Mouse (Mus musculus): ENCODE measurements around the gene Cul9. TPM values are rescaled to one million over a fixed set of nuclear protein-coding genes. Genes with fewer than 3 reads are reported as not detected.
"Not testable (repeated sequence)": the region's sequence is repeated elsewhere in the genome, so short reads cannot be mapped to it uniquely, and the experiment has no call there.

The Cul9 gene
- polyA plus RNA-seq, 1 experiment from 2014 or later, result 3.2 TPM

GRCm38 (mm10) chr17:46496623-46497434 lies 49.4 kb downstream of the Cul9 start, which contains the start of gene Dnph1:
TSS of gene Dnph1 (plus strand) at chr17:46496711.
- Histone ChIP-seq H3K36me3 (no peaks in the 10 kb centered on the region), H3K9me3 (no peaks in the 10 kb centered on the region), H3K4me2 (peak within 1 kb of the TSS; percentile 86), H3K4me1 (peaks cover 8% of the 10 kb centered on the region; the same call in 1 of the 2 replicates), H3K27ac (no peak within 1 kb of the TSS), H3K9ac (peak within 1 kb of the TSS; percentile 54), H3K4me3 (replicated peaks) (peak within 1 kb of the TSS; percentile 59), H3K27me3 (replicated peaks) (no peaks in the 10 kb centered on the region)
- under 1% methylated on average over 44 of the region's 44 CpGs for WGBS
- ATAC-seq (ENCODE audit: insufficient read depth, low FRiP score, low read depth), result peak; percentile 95

- H3K27ac ChIP-seq; H3K9me3 ChIP-seq; H3K36me3 ChIP-seq; H3K4me1 ChIP-seq; H3K27me3 ChIP-seq (replicated peaks); ATAC-seq (ENCODE audit: insufficient read depth, low FRiP score, low read depth); H3K4me3 ChIP-seq (replicated peaks); H3K9ac ChIP-seq: not testable (repeated sequence)
- peak overlapping the region; percentile 86 for H3K4me2 ChIP-seq
Measured at GRCm38 (mm10) chr17:46496081-46496480, 50.1 kb downstream of the Cul9 start.

- Histone ChIP-seq H3K4me3 (replicated peaks) (no peak overlapping the region), H3K27me3 (replicated peaks) (no peaks in the 10 kb centered on the region), H3K4me2 (no peak overlapping the region), H3K27ac (no peak overlapping the region), H3K4me1 (peaks cover 8% of the 10 kb centered on the region; the same call in 1 of the 2 replicates), H3K9ac (no peak overlapping the region), H3K36me3 (no peaks in the 10 kb centered on the region), H3K9me3 (no peaks in the 10 kb centered on the region)
- ATAC-seq (ENCODE audit: insufficient read depth, low FRiP score, low read depth), result no peak
- WGBS, result 69% methylated on average over 5 of the region's 5 CpGs
Measured at GRCm38 (mm10) chr17:46495486-46495885, 50.7 kb downstream of the Cul9 start.

- no peaks in the 10 kb centered on the region for H3K36me3 ChIP-seq
- H3K4me1 ChIP-seq, result peaks cover 12% of the 10 kb centered on the region
- H3K9ac ChIP-seq, result no peak within 1 kb of the TSS
- WGBS, result under 1% methylated on average over 31 of the region's 49 CpGs
- H3K4me3 ChIP-seq (replicated peaks), result peak within 1 kb of the TSS; percentile 34
- no peaks in the 10 kb centered on the region for H3K9me3 ChIP-seq
- H3K27ac ChIP-seq, result no peak within 1 kb of the TSS
- H3K4me2 ChIP-seq, result peak within 1 kb of the TSS; percentile 62
- H3K27me3 ChIP-seq (replicated peaks), result peaks cover 64% of the 10 kb centered on the region
- ATAC-seq (ENCODE audit: insufficient read depth, low FRiP score, low read depth), result no peak
Measured at GRCm38 (mm10) chr17:46487431-46487830, 58.8 kb downstream of the Cul9 start, which contains the start of gene Ttbk1. TSS of gene Ttbk1 (minus strand) at chr17:46487675.

- Histone ChIP-seq H3K27me3 (replicated peaks) (peaks cover 64% of the 10 kb centered on the region), H3K4me3 (replicated peaks) (peak overlapping the region; percentile 34), H3K4me1 (peaks cover 12% of the 10 kb centered on the region), H3K9ac (no peak overlapping the region), H3K4me2 (peak overlapping the region; percentile 62), H3K27ac (no peak overlapping the region), H3K9me3 (no peaks in the 10 kb centered on the region), H3K36me3 (no peaks in the 10 kb centered on the region)
- WGBS, result 5% methylated on average over 18 of the region's 22 CpGs
- ATAC-seq (ENCODE audit: insufficient read depth, low FRiP score, low read depth), result no peak
Measured at GRCm38 (mm10) chr17:46486995-46487394, 59.2 kb downstream of the Cul9 start.

GRCm38 (mm10) chr17:46484461-46484875 lies 61.7 kb downstream of the Cul9 start:
- H3K4me2 ChIP-seq, result peak overlapping the region; percentile 54
- peaks cover 12% of the 10 kb centered on the region for H3K4me1 ChIP-seq
- no peaks in the 10 kb centered on the region for H3K9me3 ChIP-seq
- WGBS, result 12% methylated on average over 6 of the region's 6 CpGs
- no peak for ATAC-seq (ENCODE audit: insufficient read depth, low FRiP score, low read depth)
- no peaks in the 10 kb centered on the region for H3K36me3 ChIP-seq
- H3K27me3 ChIP-seq (replicated peaks), result peaks cover 59% of the 10 kb centered on the region
- no peak overlapping the region; the same call in 1 of the 2 replicates for H3K4me3 ChIP-seq (replicated peaks)
- no peak overlapping the region for H3K9ac ChIP-seq
- no peak overlapping the region for H3K27ac ChIP-seq

- no peak overlapping the region for H3K27ac ChIP-seq
- 3% methylated on average over 13 of the region's 13 CpGs for WGBS
- peak overlapping the region; percentile 54 for H3K4me2 ChIP-seq
- peak; percentile 12; the same call in 1 of the 2 replicates for ATAC-seq (ENCODE audit: insufficient read depth, low FRiP score, low read depth)
- peaks cover 12% of the 10 kb centered on the region for H3K4me1 ChIP-seq
- H3K9ac ChIP-seq, result no peak overlapping the region
- peak overlapping the region; percentile 26 for H3K4me3 ChIP-seq (replicated peaks)
- H3K9me3 ChIP-seq, result no peaks in the 10 kb centered on the region
- no peaks in the 10 kb centered on the region for H3K36me3 ChIP-seq
- H3K27me3 ChIP-seq (replicated peaks), result peaks cover 57% of the 10 kb centered on the region
Measured at GRCm38 (mm10) chr17:46484021-46484431, 62.2 kb downstream of the Cul9 start.

- Histone ChIP-seq H3K4me3 (replicated peaks) (peak overlapping the region; percentile 26), H3K4me1 (peaks cover 12% of the 10 kb centered on the region), H3K9me3 (no peaks in the 10 kb centered on the region), H3K27me3 (replicated peaks) (peaks cover 54% of the 10 kb centered on the region), H3K4me2 (peak overlapping the region; percentile 54), H3K9ac (no peak overlapping the region), H3K36me3 (no peaks in the 10 kb centered on the region), H3K27ac (no peak overlapping the region)
- peak; percentile 32; the same call in 1 of the 2 replicates for ATAC-seq (ENCODE audit: insufficient read depth, low FRiP score, low read depth)
- WGBS, result under 1% methylated on average over 16 of the region's 16 CpGs
Measured at GRCm38 (mm10) chr17:46483561-46484001, 62.6 kb downstream of the Cul9 start.

- Histone ChIP-seq H3K36me3 (no peaks in the 10 kb centered on the region), H3K4me3 (replicated peaks) (no peak overlapping the region), H3K9me3 (no peaks in the 10 kb centered on the region), H3K4me1 (no peaks in the 10 kb centered on the region), H3K27me3 (replicated peaks) (0 out of 2 replicates have a peak, but pooled peaks cover 3% of the 10 kb centered on the region), H3K9ac (no peak overlapping the region), H3K4me2 (no peak overlapping the region), H3K27ac (no peak overlapping the region)
- ATAC-seq (ENCODE audit: insufficient read depth, low FRiP score, low read depth), result no peak
- 81% methylated on average over 15 of the region's 15 CpGs for WGBS
Measured at GRCm38 (mm10) chr17:46477286-46477685, 68.9 kb downstream of the Cul9 start.

- H3K4me2 ChIP-seq, result no peak overlapping the region
- H3K9ac ChIP-seq, result no peak overlapping the region
- H3K27ac ChIP-seq, result no peak overlapping the region
- no peaks in the 10 kb centered on the region for H3K9me3 ChIP-seq
- H3K27me3 ChIP-seq (replicated peaks), result 0 out of 2 replicates have a peak, but pooled peaks cover 3% of the 10 kb centered on the region
- no peaks in the 10 kb centered on the region for H3K36me3 ChIP-seq
- H3K4me3 ChIP-seq (replicated peaks), result no peak overlapping the region
- H3K4me1 ChIP-seq, result no peaks in the 10 kb centered on the region
- WGBS, result 59% methylated on average over 8 of the region's 8 CpGs
- ATAC-seq (ENCODE audit: insufficient read depth, low FRiP score, low read depth), result no peak
Measured at GRCm38 (mm10) chr17:46476601-46477000, 69.6 kb downstream of the Cul9 start.

- Histone ChIP-seq H3K27ac (no peak overlapping the region), H3K9me3 (no peaks in the 10 kb centered on the region), H3K4me2 (no peak overlapping the region), H3K36me3 (no peaks in the 10 kb centered on the region), H3K4me1 (no peaks in the 10 kb centered on the region), H3K27me3 (replicated peaks) (no peaks in the 10 kb centered on the region), H3K9ac (no peak overlapping the region), H3K4me3 (replicated peaks) (no peak overlapping the region)
- WGBS, result 71% methylated on average over 9 of the region's 9 CpGs
- ATAC-seq (ENCODE audit: insufficient read depth, low FRiP score, low read depth), result no peak
Measured at GRCm38 (mm10) chr17:46467830-46468229, 78.4 kb downstream of the Cul9 start.

GRCm38 (mm10) chr17:46462226-46462625 lies 84.0 kb downstream of the Cul9 start:
- ATAC-seq (ENCODE audit: insufficient read depth, low FRiP score, low read depth), result no peak
- WGBS, result 67% methylated on average over 5 of the region's 5 CpGs

More at GRCm38 (mm10) chr17:46462226-46462625, 84.0 kb downstream of the Cul9 start:
- Histone ChIP-seq H3K27ac (no peak overlapping the region), H3K27me3 (replicated peaks) (peaks cover 44% of the 10 kb centered on the region), H3K9me3 (no peaks in the 10 kb centered on the region), H3K4me1 (peaks cover 13% of the 10 kb centered on the region), H3K36me3 (no peaks in the 10 kb centered on the region), H3K4me3 (replicated peaks) (no peak overlapping the region), H3K9ac (no peak overlapping the region), H3K4me2 (no peak overlapping the region)
